Mouse (Mus musculus) cortical plate, adult 2 months (tissue): ENCODE measurements at regions not wholly inside any gene's neighbourhood (a gene's known extent, or its start where the extent isn't known, plus 50 kb on each side); places are given as distances from the start of the nearest gene placed in this dataset.

Experiments
- CTCF ChIP-seq: fragments of 200-500 bp; IDR thresholded peaks from 2 replicates; pipeline ENCODE4 v1.5.1; 2011; ENCODE audit warnings: mild to moderate bottlenecking, control low read depth, low read length; ENCODE audit not compliant: insufficient read depth; ENCODE audit errors: extremely low read depth
- POLR2A ChIP-seq: fragments of 200-500 bp; IDR thresholded peaks from 2 replicates; pipeline ENCODE4 v1.6.1; 2011; ENCODE audit warnings: mild to moderate bottlenecking, low read length, control low read depth; ENCODE audit not compliant: insufficient read depth; ENCODE audit errors: extremely low read depth

DNA sequence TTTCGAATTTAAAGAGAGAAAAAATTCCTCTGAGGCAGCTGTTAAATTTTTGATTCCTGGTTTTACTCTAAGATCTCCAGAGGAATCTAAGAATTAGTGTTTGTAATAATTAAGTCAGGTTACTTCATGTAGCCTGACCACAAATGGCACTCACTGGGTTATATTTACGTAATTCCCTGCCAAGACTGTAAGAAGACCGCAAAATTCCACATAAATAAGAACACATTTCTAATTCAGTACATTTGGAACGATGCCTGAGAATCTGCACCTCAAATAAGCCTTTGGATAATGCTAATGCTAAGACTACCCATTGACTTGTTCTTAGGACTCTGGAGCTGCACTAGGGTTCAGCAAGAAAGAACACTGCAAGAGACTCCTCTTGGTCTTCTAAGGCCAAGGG is 81.2 kb upstream of the Usp27x start:
- no peak for TF ChIP-seq CTCF
- TF ChIP-seq POLR2A = no peak
